Mouse (Mus musculus): ENCODE measurements around the gene Asns.

DNA sequence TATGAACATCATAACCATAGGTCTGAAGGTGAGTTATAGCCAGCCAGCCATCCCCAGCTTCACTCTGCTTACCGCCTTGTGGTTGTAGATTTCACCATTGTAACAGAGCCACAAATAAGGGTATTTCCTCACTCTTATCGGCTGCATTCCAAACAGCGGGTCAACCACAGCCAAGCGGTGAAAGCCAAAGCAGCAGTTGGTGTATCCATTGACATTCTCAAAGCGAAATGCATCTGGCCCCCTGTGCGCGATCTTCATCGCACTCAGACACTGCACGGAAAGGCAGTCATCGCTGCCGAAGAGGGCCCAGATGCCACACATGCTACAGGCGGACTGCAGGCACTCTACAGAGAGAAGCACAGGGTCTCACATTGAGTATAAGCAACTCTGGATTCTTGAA, 3.9 kb downstream of the Asns start:
- TF ChIP-seq CTCF (IDR thresholded peaks at IDR 0.05; ENCODE audit: insufficient read depth, low read depth, low read length) = no peak
- TF ChIP-seq POLR2A (IDR thresholded peaks at IDR 0.05; ENCODE audit: insufficient read depth, low read depth, low read length) = no peak
